Mouse (Mus musculus) limb, embryonic 13.5 days (tissue): ENCODE results near the gene Gne. TPM values are rescaled to one million over a fixed set of nuclear protein-coding genes. Genes with fewer than 3 reads are reported as not detected.
A peak's percentile ranks its signal among the peaks of the same experiment; 100 is the strongest.

Experiments used
- ATAC-seq: fragments of 200-750 bp; cut with Nextera tagmentation; 2 replicates; pipeline ENCODE4 v1.8.0; 2017; ENCODE audit warnings: low read depth, moderate number of reproducible peaks, moderate TSS enrichment; ENCODE audit not compliant: low FRiP score
- H3K27ac ChIP-seq: fragments of 300-500 bp; sonication (generic); 2 replicates; pipeline ENCODE4 v1.5.1; 2015; ENCODE audit warnings: inconsistent platforms, mild to moderate bottlenecking, moderate library complexity
- H3K27me3 ChIP-seq: fragments of 300-500 bp; sonication (generic); 2 replicates; pipeline ENCODE4 v1.6.1; 2015; ENCODE audit warnings: mild to moderate bottlenecking, inconsistent platforms
- H3K36me3 ChIP-seq: fragments of 300-500 bp; sonication (generic); 2 replicates; pipeline ENCODE4 v1.6.1; 2015; ENCODE audit warnings: inconsistent platforms, mild to moderate bottlenecking, moderate library complexity
- H3K4me1 ChIP-seq: fragments of 300-500 bp; sonication (generic); 2 replicates; pipeline ENCODE4 v1.6.1; 2015; ENCODE audit warnings: inconsistent platforms
- H3K4me2 ChIP-seq: fragments of 300-500 bp; sonication (generic); replicated peaks from 2 replicates; pipeline ENCODE4 v1.6.1; 2015; ENCODE audit warnings: inconsistent platforms, mild to moderate bottlenecking, moderate library complexity
- H3K4me3 ChIP-seq: fragments of 300-500 bp; sonication (generic); 2 replicates; pipeline ENCODE4 v1.5.1; 2015; ENCODE audit warnings: moderate library complexity, mild to moderate bottlenecking, inconsistent platforms
- H3K9ac ChIP-seq: fragments of 300-500 bp; sonication (generic); 2 replicates; pipeline ENCODE4 v1.6.1; 2015; ENCODE audit warnings: mild to moderate bottlenecking, inconsistent platforms
- H3K9me3 ChIP-seq: fragments of 300-500 bp; sonication (generic); 2 replicates; pipeline ENCODE4 v1.6.1; 2016; ENCODE audit warnings: inconsistent platforms
- WGBS: fragments of 180-500 bp; shearing (Covaris S2); methylation state at CpG from one replicate; pipeline ENCODE4 v1.1.7; 2015; 5-methylcytosine and 5-hydroxymethylcytosine counted together
- polyA plus RNA-seq: library from polyadenylated mRNA; unstranded; fragments of >200 nt; fragmentation: Nextera tagmentation; extraction: Ambion mirVana; gene quantifications from 2 replicates; pipeline ENCODE4 v1.2.1, GENCODE M21; 2015

Gene Gne
- polyA plus RNA-seq, 1 experiment from 2014 or later: 24.8 TPM

DNA sequence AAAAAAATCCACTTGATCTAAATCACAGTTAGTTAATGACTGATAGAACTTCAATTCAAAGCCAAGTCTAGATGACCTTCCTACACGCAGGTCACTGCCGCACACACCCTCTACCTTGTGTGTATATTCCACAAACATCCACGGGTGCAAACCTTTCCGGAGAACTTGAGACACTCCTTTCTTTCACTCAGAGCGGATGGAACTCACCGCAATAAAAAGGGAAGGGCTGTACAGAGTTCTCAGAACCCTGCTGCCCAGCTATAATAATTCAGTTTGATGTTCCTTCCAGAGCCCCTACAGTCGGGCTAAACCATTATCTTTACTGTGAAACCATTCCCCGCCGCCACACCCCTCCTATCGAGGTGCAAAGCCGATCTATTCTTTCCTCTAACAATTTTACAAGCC, 12.2 kb downstream of the Gne start:
- peak overlapping the region; percentile 94 for H3K4me3 ChIP-seq
- H3K36me3 ChIP-seq: no peaks in the 10 kb centered on the region
- no peaks in the 10 kb centered on the region for H3K9me3 ChIP-seq
- no peaks in the 10 kb centered on the region for H3K27me3 ChIP-seq
- 8% methylated on average over 11 of the region's 11 CpGs for WGBS
- peak overlapping the region; percentile 85 for H3K4me2 ChIP-seq
- ATAC-seq: no peak
- 0 out of 2 replicates have a peak overlapping the region, but pooled peaks have one; percentile 70 for H3K27ac ChIP-seq
- peak overlapping the region; percentile 90 for H3K9ac ChIP-seq
- H3K4me1 ChIP-seq: peaks cover 13% of the 10 kb centered on the region

DNA sequence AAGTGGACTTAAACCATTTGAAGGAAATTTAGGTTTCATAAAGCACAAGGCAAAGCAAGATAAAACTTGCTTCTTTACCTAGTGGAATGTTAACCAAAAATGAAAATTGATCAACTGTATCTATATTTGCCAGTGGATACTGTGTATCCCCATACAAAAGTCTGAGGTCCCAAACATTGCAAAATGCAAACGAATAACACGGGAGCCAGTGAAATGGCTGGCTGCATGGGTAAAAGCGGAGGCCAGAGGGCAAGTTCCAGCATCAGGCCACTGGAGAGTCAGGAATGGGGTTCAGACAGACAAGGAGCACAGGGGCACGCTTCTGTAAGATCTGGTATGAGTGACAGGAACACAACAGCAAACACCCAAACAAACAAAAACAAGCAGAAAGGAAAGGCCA, 13.3 kb downstream of the Gne start:
- peak overlapping the region; percentile 85 for H3K4me2 ChIP-seq
- H3K27me3 ChIP-seq: no peaks in the 10 kb centered on the region
- H3K4me1 ChIP-seq: peaks cover 13% of the 10 kb centered on the region
- H3K36me3 ChIP-seq: no peaks in the 10 kb centered on the region
- H3K4me3 ChIP-seq: peak overlapping the region; percentile 94; the same call in 1 of the 2 replicates
- no peak for ATAC-seq
- no peaks in the 10 kb centered on the region for H3K9me3 ChIP-seq
- peak overlapping the region; percentile 90; the same call in 1 of the 2 replicates for H3K9ac ChIP-seq
- H3K27ac ChIP-seq: no peak overlapping the region
- 82% methylated on average over 4 of the region's 4 CpGs for WGBS

DNA sequence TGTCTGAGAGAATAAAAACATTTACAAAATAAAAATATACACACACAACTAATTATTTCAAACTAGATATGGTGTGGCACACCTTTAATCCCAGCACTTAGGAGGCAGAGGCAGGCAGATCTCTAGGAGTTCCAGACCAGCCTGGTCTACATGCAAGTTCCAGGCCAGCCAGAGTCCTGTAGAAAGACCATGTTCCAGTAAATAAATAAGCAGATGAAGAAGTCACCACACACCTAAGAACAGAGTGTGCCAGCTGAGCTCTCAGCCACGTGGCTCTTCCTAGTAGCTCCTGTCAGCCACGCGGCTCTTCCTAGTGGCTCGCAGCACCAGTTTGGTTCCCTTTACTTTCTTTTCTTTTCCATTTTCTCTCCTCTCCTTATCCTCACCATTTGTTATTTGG, 14.6 kb downstream of the Gne start:
- no peaks in the 10 kb centered on the region for H3K36me3 ChIP-seq
- H3K27me3 ChIP-seq: no peaks in the 10 kb centered on the region
- 94% methylated on average over 4 of the region's 4 CpGs for WGBS
- no peak overlapping the region for H3K4me3 ChIP-seq
- no peak overlapping the region for H3K27ac ChIP-seq
- no peaks in the 10 kb centered on the region for H3K9me3 ChIP-seq
- H3K4me2 ChIP-seq: no peak overlapping the region
- no peak overlapping the region for H3K9ac ChIP-seq
- peaks cover 17% of the 10 kb centered on the region for H3K4me1 ChIP-seq
- ATAC-seq: no peak

DNA sequence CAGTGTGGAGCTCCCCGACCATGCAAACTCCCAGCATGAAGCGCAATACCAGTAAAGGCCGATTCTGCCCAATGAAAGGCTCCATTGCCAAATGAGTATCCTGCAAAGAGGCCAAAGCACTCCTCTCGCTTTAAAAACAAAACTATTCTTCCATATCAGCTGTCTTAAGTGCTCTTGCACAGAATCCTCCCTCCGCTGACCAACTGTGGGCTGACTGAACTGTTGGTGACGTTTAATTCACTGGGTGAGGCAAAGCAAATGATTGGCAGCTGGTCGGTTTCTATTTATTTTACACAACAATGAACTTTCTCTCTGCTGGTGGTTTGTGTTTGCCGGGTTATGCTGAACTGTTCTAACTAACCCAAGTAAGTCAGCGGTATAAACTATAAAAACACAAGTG, 15.2 kb downstream of the Gne start:
- H3K4me1 ChIP-seq: peaks cover 17% of the 10 kb centered on the region
- no peak overlapping the region for H3K4me3 ChIP-seq
- no peak for ATAC-seq
- 61% methylated on average over 9 of the region's 9 CpGs for WGBS
- H3K36me3 ChIP-seq: no peaks in the 10 kb centered on the region
- no peak overlapping the region for H3K27ac ChIP-seq
- no peaks in the 10 kb centered on the region for H3K27me3 ChIP-seq
- H3K9ac ChIP-seq: no peak overlapping the region
- no peaks in the 10 kb centered on the region for H3K9me3 ChIP-seq
- H3K4me2 ChIP-seq: no peak overlapping the region

DNA sequence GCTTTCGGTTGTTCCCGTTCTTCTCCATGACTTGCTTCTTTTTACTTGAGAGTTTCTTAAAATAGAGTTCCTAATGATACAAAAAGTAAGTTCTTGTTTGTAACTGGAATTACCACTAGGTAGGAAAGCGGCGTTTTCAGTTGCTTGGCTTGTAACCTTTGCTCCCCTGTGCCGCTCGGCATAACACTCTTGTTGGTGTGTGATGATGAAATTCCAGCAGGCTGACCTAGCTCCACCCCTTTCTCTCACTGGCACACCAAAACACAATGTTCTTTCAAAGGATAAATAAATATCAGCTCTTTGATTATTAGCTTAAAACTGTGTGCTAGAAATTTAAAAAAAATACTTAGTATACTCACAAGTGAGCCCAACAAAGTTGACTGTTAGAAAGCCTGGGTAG, 17.1 kb downstream of the Gne start:
- WGBS: 82% methylated on average over 6 of the region's 6 CpGs
- no peak for ATAC-seq
- H3K9me3 ChIP-seq: no peaks in the 10 kb centered on the region

DNA sequence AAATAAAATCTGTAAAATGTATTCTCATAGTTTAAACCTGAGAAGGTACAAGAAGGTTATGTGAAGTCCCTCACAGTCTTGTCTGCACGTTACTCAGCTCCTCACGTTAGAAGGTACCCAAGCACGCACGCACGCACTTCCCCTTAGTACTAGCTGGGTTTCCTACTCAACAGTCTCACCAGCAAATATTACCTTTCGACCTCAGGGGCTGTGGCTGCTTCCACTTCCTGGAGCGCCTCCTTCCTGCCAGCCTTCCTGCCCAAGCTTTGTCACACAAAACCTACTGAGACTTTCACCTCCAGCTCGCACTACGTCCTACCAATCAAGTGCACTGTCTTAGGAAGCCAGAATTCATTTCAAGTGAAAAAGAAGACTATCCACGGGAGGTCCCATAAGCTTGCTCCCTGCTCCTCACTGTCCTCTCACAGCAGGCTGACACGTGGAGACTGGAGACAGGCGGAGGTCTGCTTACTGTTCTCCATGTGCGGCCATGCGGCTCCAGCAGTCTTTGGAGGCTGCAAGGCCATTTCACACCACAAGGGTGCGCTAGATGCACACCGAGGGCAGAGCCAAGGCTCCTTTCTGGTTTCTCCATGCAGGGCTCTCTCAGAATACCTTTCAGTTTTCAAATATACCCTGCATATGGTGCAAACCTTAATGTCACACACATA, 18.5 kb downstream of the Gne start:
- Histone ChIP-seq H3K27me3 (no peaks in the 10 kb centered on the region), H3K27ac (no peak overlapping the region), H3K4me3 (0 out of 2 replicates have a peak overlapping the region, but pooled peaks have one; percentile 4), H3K9me3 (no peaks in the 10 kb centered on the region), H3K9ac (0 out of 2 replicates have a peak overlapping the region, but pooled peaks have one; percentile 8), H3K36me3 (peaks cover 5% of the 10 kb centered on the region), H3K4me1 (peaks cover 4% of the 10 kb centered on the region; the same call in 1 of the 2 replicates), H3K4me2 (peak overlapping the region; percentile 41)
- WGBS: 35% methylated on average over 16 of the region's 16 CpGs
- peak; percentile 66; the same call in 1 of the 2 replicates for ATAC-seq

More for the DNA sequence above, 17.1 kb downstream of the Gne start:
- no peak overlapping the region for H3K4me2 ChIP-seq
- H3K27me3 ChIP-seq: no peaks in the 10 kb centered on the region
- H3K36me3 ChIP-seq: peaks cover 5% of the 10 kb centered on the region
- peaks cover 17% of the 10 kb centered on the region for H3K4me1 ChIP-seq
- no peak overlapping the region for H3K4me3 ChIP-seq
- no peak overlapping the region for H3K9ac ChIP-seq
- H3K27ac ChIP-seq: no peak overlapping the region

DNA sequence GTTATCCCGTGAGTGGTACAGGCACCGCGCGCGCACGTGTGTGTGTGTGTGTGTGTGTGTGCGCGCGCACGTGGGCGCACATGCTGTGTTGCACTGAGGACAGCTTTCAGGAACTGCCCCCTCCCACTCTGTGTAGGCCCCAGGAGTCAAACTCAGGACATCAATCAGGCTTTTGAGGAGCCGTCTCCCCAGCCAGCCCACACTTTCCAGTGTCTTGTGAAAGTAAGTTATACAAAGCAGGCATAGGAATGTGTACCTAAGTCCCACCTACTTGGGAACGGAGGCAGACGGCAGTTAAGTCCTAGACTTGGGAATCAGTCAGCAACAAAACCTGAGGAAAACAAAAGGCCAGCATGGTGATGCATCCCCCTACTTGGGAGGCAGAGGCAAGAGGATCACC, 21.2 kb downstream of the Gne start:
- no peak for ATAC-seq
- 90% methylated on average over 14 of the region's 14 CpGs for WGBS
- Histone ChIP-seq H3K4me3 (no peak overlapping the region), H3K4me2 (no peak overlapping the region), H3K36me3 (peaks cover 17% of the 10 kb centered on the region), H3K9me3 (no peaks in the 10 kb centered on the region), H3K27ac (no peak overlapping the region), H3K9ac (no peak overlapping the region), H3K27me3 (no peaks in the 10 kb centered on the region), H3K4me1 (peaks cover 4% of the 10 kb centered on the region; the same call in 1 of the 2 replicates)

DNA sequence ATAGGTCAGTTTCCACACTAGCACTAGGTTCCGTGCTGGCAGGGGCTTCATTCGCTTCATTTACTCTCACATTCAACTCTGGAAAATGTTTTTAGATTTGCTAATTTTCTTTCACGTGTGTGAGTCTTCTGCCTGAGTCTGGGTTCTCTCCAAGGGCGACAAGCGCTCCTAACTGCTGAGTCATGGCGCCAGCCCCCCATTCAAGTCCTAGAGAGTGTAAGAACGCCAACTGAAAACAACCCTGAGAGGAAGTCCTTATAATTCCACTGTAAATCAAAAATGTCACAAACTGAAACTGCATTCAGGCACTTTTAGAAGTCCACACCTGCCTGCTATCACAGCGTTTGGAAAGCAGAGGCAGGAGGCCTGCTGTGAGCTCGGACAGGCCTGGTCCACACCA, 21.9 kb downstream of the Gne start:
- H3K4me1 ChIP-seq: peaks cover 4% of the 10 kb centered on the region; the same call in 1 of the 2 replicates
- H3K4me3 ChIP-seq: no peak overlapping the region
- no peak for ATAC-seq
- H3K36me3 ChIP-seq: peaks cover 17% of the 10 kb centered on the region
- H3K27ac ChIP-seq: peak overlapping the region; percentile 22; the same call in 1 of the 2 replicates
- 64% methylated on average over 9 of the region's 9 CpGs for WGBS
- no peak overlapping the region for H3K9ac ChIP-seq
- H3K4me2 ChIP-seq: no peak overlapping the region
- no peaks in the 10 kb centered on the region for H3K9me3 ChIP-seq
- no peaks in the 10 kb centered on the region for H3K27me3 ChIP-seq

DNA sequence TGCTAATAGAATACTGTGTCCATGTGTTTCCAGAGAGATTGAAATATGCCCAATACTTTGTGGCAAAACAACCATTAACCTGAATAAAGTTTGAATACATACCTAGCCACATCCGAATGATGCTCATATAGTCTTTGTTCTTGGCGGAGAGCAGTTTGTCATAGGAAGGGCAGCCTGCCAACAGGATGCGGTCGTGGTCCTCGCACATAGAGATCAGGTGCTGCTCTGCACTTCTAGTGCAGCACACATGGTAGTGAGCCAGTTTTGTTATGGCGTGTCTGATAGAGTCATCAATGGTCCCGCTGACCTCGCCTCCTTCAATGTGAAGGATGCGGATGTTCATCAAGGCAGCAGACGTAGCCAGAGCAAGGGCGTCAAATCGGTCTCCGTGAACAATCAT, 24.3 kb downstream of the Gne start:
- 93% methylated on average over 13 of the region's 13 CpGs for WGBS

DNA sequence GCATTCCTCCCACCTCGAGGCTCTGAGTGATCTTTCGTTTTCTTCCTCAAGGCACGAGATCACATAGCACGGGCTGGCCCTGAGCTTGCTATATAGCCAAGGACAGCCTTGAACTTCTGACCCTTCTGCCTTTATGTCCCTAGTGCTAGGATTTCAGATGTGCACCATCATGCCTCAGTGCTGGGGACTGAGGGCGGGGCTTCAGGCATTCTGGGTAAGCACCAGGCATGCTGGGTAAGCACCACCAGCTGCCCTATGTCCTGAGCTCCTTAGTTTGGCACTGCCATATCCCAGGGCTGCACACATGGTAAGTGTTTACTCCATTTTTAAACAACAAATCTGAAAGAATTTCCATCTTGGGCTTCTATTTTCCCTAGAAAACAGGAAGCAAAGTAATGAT, 34.2 kb downstream of the Gne start:
- no peak overlapping the region for H3K9ac ChIP-seq
- peaks cover 40% of the 10 kb centered on the region for H3K36me3 ChIP-seq
- no peak overlapping the region for H3K4me3 ChIP-seq
- WGBS: 84% methylated on average over 5 of the region's 5 CpGs
- ATAC-seq: no peak
- no peak overlapping the region for H3K4me2 ChIP-seq
- H3K27me3 ChIP-seq: no peaks in the 10 kb centered on the region
- H3K4me1 ChIP-seq: no peaks in the 10 kb centered on the region
- H3K9me3 ChIP-seq: no peaks in the 10 kb centered on the region
- H3K27ac ChIP-seq: no peak overlapping the region

More for the DNA sequence above, 24.3 kb downstream of the Gne start:
- Histone ChIP-seq H3K4me3 (no peak overlapping the region), H3K36me3 (peaks cover 17% of the 10 kb centered on the region), H3K27ac (no peak overlapping the region), H3K27me3 (no peaks in the 10 kb centered on the region), H3K4me1 (no peaks in the 10 kb centered on the region), H3K9me3 (no peaks in the 10 kb centered on the region), H3K9ac (no peak overlapping the region), H3K4me2 (no peak overlapping the region)
- no peak for ATAC-seq

DNA sequence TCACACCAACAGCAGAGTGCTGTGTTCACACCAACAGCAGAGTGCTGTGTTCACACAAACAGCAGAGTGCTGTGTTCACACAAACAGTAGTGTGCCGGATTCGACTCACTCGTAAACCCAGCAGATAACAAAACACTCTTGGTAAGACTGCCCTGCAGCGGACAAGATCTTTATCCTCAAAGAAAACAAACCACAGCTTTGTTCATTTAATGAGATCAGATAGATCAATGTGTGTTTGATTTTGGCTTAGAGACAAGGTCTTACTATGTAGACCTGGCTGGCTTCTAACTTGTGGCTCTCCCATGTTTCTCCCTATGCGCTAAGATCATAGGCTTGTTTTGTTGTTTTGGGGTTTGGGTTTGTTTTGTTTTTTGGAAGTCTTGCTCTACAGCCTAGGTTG, 37.9 kb downstream of the Gne start:
- Histone ChIP-seq H3K27ac (no peak overlapping the region), H3K4me1 (no peaks in the 10 kb centered on the region), H3K4me2 (no peak overlapping the region), H3K9me3 (no peaks in the 10 kb centered on the region), H3K4me3 (no peak overlapping the region), H3K9ac (no peak overlapping the region), H3K36me3 (peaks cover 46% of the 10 kb centered on the region), H3K27me3 (no peaks in the 10 kb centered on the region)
- ATAC-seq: no peak
- WGBS: 78% methylated on average over 5 of the region's 5 CpGs

DNA sequence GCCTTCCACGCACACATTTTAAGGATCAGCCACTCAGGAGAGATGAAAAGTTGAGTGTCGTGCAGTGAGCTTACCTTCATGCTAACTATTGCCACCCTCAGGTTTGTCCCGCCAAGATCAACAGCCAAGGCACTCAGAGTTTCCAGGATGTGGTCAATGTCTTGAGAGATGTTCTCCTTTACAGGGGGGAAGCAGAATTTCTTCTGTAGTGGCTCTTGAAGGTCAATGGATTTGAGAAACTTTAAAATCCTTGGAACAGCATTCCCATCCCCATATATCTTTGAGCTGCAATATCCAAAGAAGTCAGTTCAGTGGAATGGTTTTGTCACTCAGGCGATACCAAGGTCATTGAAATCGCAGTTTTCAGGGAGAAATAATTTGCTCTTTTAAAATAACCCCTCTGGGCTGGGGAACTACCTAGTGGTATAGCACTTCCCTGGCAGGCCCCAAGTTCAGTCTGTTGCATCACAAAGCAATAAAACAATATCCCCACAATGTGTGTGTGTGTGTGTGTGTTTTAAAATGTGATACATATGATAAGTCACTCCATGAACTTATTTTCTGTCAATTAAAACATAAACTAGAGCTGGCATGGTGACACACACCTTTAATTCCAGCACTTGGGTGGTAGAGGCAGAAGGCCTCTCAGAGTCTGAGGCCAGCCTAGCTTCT, 39.2 kb downstream of the Gne start:
- Histone ChIP-seq H3K27me3 (no peaks in the 10 kb centered on the region), H3K9ac (no peak overlapping the region), H3K4me3 (no peak overlapping the region), H3K4me2 (no peak overlapping the region), H3K36me3 (peaks cover 51% of the 10 kb centered on the region), H3K4me1 (no peaks in the 10 kb centered on the region), H3K9me3 (no peaks in the 10 kb centered on the region), H3K27ac (no peak overlapping the region)
- 96% methylated on average over 5 of the region's 5 CpGs for WGBS
- ATAC-seq: no peak
